Mouse (Mus musculus): ENCODE measurements around the gene Gm10681. TPM values are rescaled to one million over a fixed set of nuclear protein-coding genes. Genes with fewer than 3 reads are reported as not detected.
"Not testable (repeated sequence)": the region's sequence is repeated elsewhere in the genome, so short reads cannot be mapped to it uniquely, and the experiment has no call there.

The Gm10681 gene
- polyA plus RNA-seq, 1 experiment from 2014 or later: not detected

GRCm38 (mm10) chr3:98550215-98550614 lies 38.4 kb downstream of the Gm10681 start:
- not testable (repeated sequence) for ATAC-seq (ENCODE audit: low FRiP score); H3K4me1 ChIP-seq (replicated peaks; ENCODE audit: control insufficient read depth, insufficient read depth, low read length); H3K4me3 ChIP-seq (ENCODE audit: low read depth, low read length); H3K27me3 ChIP-seq (ENCODE audit: control insufficient read depth, insufficient read depth, low read length); H3K4me2 ChIP-seq (replicated peaks; ENCODE audit: low read depth, low read length); H3K36me3 ChIP-seq (ENCODE audit: control insufficient read depth, insufficient read depth, low read length); H3K9ac ChIP-seq (ENCODE audit: low read depth, low read length); H3K9me3 ChIP-seq (ENCODE audit: control insufficient read depth, low read length); H3K27ac ChIP-seq (ENCODE audit: low read depth, low read length); DNase-seq (ENCODE audit: low spot score)
- WGBS: no CpG with 5 or more reads among the region's 2 CpGs

- H3K9ac ChIP-seq (ENCODE audit: low read depth, low read length); H3K4me2 ChIP-seq (replicated peaks; ENCODE audit: low read depth, low read length); DNase-seq (ENCODE audit: low spot score); H3K36me3 ChIP-seq (ENCODE audit: control insufficient read depth, insufficient read depth, low read length); H3K9me3 ChIP-seq (ENCODE audit: control insufficient read depth, low read length); H3K4me1 ChIP-seq (replicated peaks; ENCODE audit: control insufficient read depth, insufficient read depth, low read length); ATAC-seq (ENCODE audit: low FRiP score); H3K4me3 ChIP-seq (ENCODE audit: low read depth, low read length); H3K27ac ChIP-seq (ENCODE audit: low read depth, low read length); H3K27me3 ChIP-seq (ENCODE audit: control insufficient read depth, insufficient read depth, low read length): not testable (repeated sequence)
- WGBS: no CpG with 5 or more reads among the region's 1 CpGs
Measured at GRCm38 (mm10) chr3:98548495-98548894, 40.1 kb downstream of the Gm10681 start.

GRCm38 (mm10) chr3:98547641-98548040 lies 41.0 kb downstream of the Gm10681 start:
- not testable (repeated sequence) for H3K9ac ChIP-seq (ENCODE audit: low read depth, low read length); H3K4me3 ChIP-seq (ENCODE audit: low read depth, low read length); H3K9me3 ChIP-seq (ENCODE audit: control insufficient read depth, low read length); DNase-seq (ENCODE audit: low spot score); ATAC-seq (ENCODE audit: low FRiP score); H3K36me3 ChIP-seq (ENCODE audit: control insufficient read depth, insufficient read depth, low read length); H3K4me2 ChIP-seq (replicated peaks; ENCODE audit: low read depth, low read length); H3K27me3 ChIP-seq (ENCODE audit: control insufficient read depth, insufficient read depth, low read length); H3K4me1 ChIP-seq (replicated peaks; ENCODE audit: control insufficient read depth, insufficient read depth, low read length); H3K27ac ChIP-seq (ENCODE audit: low read depth, low read length)

- H3K9ac ChIP-seq (ENCODE audit: low read depth, low read length); DNase-seq (ENCODE audit: low spot score); H3K27ac ChIP-seq (ENCODE audit: low read depth, low read length); ATAC-seq (ENCODE audit: low FRiP score); H3K36me3 ChIP-seq (ENCODE audit: control insufficient read depth, insufficient read depth, low read length); H3K4me3 ChIP-seq (ENCODE audit: low read depth, low read length); H3K9me3 ChIP-seq (ENCODE audit: control insufficient read depth, low read length); H3K4me2 ChIP-seq (replicated peaks; ENCODE audit: low read depth, low read length); H3K4me1 ChIP-seq (replicated peaks; ENCODE audit: control insufficient read depth, insufficient read depth, low read length); H3K27me3 ChIP-seq (ENCODE audit: control insufficient read depth, insufficient read depth, low read length): not testable (repeated sequence)
Measured at GRCm38 (mm10) chr3:98524978-98525377, 63.6 kb downstream of the Gm10681 start.

GRCm38 (mm10) chr3:98524552-98524951 lies 64.1 kb downstream of the Gm10681 start:
- H3K4me2 ChIP-seq (replicated peaks; ENCODE audit: low read depth, low read length); H3K4me1 ChIP-seq (replicated peaks; ENCODE audit: control insufficient read depth, insufficient read depth, low read length); H3K9ac ChIP-seq (ENCODE audit: low read depth, low read length); H3K9me3 ChIP-seq (ENCODE audit: control insufficient read depth, low read length); H3K27me3 ChIP-seq (ENCODE audit: control insufficient read depth, insufficient read depth, low read length); H3K4me3 ChIP-seq (ENCODE audit: low read depth, low read length); DNase-seq (ENCODE audit: low spot score); ATAC-seq (ENCODE audit: low FRiP score); H3K36me3 ChIP-seq (ENCODE audit: control insufficient read depth, insufficient read depth, low read length); H3K27ac ChIP-seq (ENCODE audit: low read depth, low read length): not testable (repeated sequence)
- WGBS: no CpG with 5 or more reads among the region's 1 CpGs

GRCm38 (mm10) chr3:98522779-98523178 lies 65.8 kb downstream of the Gm10681 start:
- not testable (repeated sequence) for H3K36me3 ChIP-seq (ENCODE audit: control insufficient read depth, insufficient read depth, low read length); H3K9me3 ChIP-seq (ENCODE audit: control insufficient read depth, low read length); H3K27ac ChIP-seq (ENCODE audit: low read depth, low read length); DNase-seq (ENCODE audit: low spot score); ATAC-seq (ENCODE audit: low FRiP score); H3K27me3 ChIP-seq (ENCODE audit: control insufficient read depth, insufficient read depth, low read length); H3K4me3 ChIP-seq (ENCODE audit: low read depth, low read length); H3K4me2 ChIP-seq (replicated peaks; ENCODE audit: low read depth, low read length); H3K4me1 ChIP-seq (replicated peaks; ENCODE audit: control insufficient read depth, insufficient read depth, low read length); H3K9ac ChIP-seq (ENCODE audit: low read depth, low read length)
- no CpG with 5 or more reads among the region's 2 CpGs for WGBS

GRCm38 (mm10) chr3:98510414-98510813 lies 78.2 kb downstream of the Gm10681 start, which contains the start of gene Hsd3b4:
Gene Hsd3b4, minus strand, starts transcription at chr3:98510514.
- not testable (repeated sequence) for H3K27ac ChIP-seq (ENCODE audit: low read depth, low read length); H3K4me3 ChIP-seq (ENCODE audit: low read depth, low read length); H3K4me1 ChIP-seq (replicated peaks; ENCODE audit: control insufficient read depth, insufficient read depth, low read length); H3K4me2 ChIP-seq (replicated peaks; ENCODE audit: low read depth, low read length); ATAC-seq (ENCODE audit: low FRiP score); H3K9ac ChIP-seq (ENCODE audit: low read depth, low read length); H3K27me3 ChIP-seq (ENCODE audit: control insufficient read depth, insufficient read depth, low read length); DNase-seq (ENCODE audit: low spot score); H3K36me3 ChIP-seq (ENCODE audit: control insufficient read depth, insufficient read depth, low read length); H3K9me3 ChIP-seq (ENCODE audit: control insufficient read depth, low read length)
- whole genome bisulfite sequencing: no CpG with 5 or more reads among the region's 1 CpGs

GRCm38 (mm10) chr3:98507229-98507628 lies 81.4 kb downstream of the Gm10681 start:
- not testable (repeated sequence) for H3K36me3 ChIP-seq (ENCODE audit: control insufficient read depth, insufficient read depth, low read length); DNase-seq (ENCODE audit: low spot score); H3K27me3 ChIP-seq (ENCODE audit: control insufficient read depth, insufficient read depth, low read length); H3K4me2 ChIP-seq (replicated peaks; ENCODE audit: low read depth, low read length); H3K27ac ChIP-seq (ENCODE audit: low read depth, low read length); H3K9ac ChIP-seq (ENCODE audit: low read depth, low read length); H3K9me3 ChIP-seq (ENCODE audit: control insufficient read depth, low read length); ATAC-seq (ENCODE audit: low FRiP score); H3K4me1 ChIP-seq (replicated peaks; ENCODE audit: control insufficient read depth, insufficient read depth, low read length); H3K4me3 ChIP-seq (ENCODE audit: low read depth, low read length)
- no CpG with 5 or more reads among the region's 5 CpGs for WGBS

Measured in hindbrain, embryonic 11.5 days (tissue).